Mouse (Mus musculus): ENCODE results near the gene Hist1h1c.
"Not testable (repeated sequence)": the region's sequence is repeated elsewhere in the genome, so short reads cannot be mapped to it uniquely, and the experiment has no call there.

The Hist1h1c gene

DNA sequence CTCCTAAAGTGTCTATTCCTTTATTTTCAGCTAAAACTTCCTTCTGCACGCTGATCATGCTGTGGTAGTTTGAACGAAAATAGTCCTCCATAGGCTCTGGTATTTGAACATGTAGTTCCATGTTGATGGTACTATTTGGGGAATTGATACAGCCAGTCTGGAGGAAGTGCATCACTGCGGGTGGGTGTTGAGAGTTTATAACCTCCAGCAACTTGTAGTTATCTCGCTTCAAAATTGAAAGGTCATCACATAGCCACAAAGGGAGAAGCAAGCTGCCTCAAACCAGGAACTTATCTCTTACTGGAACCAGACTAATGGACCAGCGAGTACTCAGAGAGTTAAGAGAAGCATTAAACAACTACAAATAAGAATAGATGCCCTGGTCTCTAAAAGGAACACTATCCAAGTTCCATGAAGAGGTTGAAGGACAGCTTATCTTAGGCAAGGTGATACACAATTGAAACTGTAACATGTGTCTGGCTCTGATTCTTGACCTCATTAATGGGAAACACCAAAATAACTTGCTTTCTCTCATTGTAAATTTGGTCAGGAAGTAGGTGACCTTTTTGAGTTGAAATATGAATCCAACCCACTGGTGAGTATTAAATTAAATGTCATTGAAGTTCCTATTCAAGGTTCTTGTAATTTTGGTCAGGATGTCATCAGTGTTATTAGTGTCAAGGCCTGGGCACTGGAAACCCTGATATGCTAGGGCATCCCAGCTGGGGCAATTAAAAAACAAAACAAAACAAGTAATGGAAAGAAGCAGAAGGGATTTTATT lies 22.2 kb upstream of the Hist1h1c start:
- DNase-seq (ENCODE audit: low read depth, low spot score): no peak

DNA sequence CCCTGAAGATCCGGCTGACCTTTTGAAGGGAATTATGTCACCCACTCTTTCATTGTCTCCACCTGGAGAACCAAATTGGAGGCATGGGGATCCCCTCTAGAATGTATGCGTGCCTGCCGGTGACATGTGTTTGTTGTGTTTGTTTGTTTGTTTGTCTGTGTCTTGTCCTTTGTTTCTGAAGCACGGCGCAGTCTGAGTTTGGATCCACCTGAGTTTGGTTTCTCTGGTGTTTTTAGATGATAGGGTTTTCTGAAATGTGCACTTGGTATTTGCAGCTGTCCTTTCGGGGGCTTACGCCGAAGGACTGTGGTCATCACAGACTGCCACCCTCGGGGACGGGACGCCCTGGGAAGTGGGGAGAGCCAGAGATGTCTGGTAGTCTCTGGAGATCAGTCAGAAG lies 21.4 kb upstream of the Hist1h1c start:
- DNase-seq (ENCODE audit: low read depth, low spot score): no peak

DNA sequence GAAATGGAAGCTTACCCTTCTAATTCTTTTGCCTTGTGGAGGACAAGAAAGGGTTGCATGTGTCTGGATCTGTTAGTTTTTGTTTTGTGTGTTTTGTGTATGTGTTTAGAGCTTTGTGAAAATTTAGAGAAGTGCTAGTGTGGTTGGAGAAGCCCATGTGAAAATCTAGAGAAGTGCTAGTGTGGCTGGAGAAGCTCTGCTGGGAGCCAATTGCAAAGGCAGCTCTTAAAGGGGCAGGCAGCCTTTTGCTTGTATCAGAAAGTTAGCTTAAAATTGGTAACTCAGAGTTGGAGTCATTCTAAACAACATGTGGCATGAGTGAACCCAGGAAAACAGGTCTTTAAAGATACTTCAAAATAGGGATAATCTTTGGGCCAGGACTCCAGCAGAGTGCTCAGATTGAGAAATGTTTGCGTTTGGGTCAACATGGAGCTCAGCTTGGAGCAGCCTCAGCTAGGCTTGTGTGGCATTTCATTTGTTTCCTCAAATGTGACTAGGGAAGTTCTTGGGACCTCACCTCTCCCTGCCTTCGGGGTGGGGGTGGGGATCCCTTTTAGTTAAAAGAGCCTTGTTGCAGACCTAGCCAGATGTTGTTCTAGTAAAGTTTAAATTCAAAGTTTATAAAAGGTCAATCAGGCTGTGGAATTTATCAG lies 20.9 kb upstream of the Hist1h1c start:
- not testable (repeated sequence) for DNase-seq (ENCODE audit: low read depth, low spot score)

DNA sequence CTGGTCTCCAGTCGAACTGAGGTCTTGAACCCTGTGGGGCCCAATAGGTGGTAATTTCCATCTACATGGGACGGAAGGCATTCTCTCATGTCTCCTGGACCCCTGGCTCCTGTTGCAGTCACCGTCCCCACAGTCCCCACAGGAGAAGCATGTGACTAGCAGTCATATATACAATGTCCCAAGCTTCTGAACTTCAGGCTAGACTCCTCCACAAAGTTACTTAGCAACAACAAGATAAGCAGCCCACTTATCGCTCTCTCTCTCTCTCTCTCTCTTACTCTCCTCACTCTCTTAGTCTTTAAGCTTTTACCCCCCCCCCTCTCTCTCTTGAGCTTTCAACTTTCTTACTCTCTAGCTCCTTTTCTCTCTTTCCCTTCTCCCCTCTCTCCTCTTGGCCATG lies 14.4 kb upstream of the Hist1h1c start:
- no peak for DNase-seq (ENCODE audit: low read depth, low spot score)

DNA sequence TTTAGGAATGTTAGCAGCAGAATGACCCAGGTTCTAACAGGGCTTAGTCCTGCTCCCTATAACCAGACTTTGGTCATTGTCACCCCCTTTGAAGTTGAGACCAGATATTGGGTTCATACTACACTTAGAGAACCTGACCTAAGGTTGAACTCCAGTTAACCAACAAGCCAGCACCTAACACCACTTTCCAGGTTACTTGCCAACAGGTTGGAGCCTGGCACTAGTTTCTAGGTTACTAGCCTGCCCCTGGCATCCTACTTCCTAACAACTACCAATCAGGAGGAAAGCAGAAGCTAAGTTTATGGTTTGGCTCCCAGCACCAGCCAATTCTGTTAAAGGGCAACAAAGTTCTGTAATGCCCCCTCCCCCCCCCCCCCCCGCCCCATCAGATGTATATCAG lies 13.4 kb upstream of the Hist1h1c start:
- no peak for DNase-seq (ENCODE audit: low read depth, low spot score)

DNA sequence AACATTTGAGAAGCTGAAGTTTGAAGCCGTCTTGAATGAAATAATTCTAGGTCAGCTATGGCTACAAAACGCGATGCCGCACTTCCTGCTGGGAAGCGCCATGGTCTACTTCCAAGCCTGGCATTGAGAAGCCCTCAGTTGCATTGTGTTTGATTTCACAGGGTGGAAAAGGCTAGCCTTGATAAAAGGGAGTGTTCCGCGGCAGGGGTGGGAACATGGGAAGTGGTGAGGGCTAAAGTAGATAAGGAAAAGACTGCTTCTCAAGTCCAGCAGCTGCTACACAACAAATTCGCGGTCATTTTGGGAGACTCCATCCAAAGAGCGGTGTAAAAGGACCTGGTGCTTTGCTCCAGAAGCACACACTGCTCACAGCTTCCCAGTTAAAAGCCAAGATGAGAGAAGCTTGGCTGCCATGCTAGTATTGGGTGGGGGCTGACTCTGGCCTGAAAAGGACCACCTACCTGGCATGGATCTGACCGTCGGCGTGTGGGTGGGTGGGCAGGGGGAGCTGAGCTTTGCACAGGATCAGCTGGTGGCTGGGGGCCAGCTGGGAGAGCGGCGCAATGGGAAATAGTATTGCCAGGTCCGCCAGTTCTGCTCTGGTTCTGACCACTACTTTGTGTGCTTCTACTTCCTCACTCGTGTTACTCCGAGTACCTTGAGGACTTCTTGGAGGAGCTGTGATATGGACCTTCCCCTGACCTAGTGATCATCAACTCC lies 10.0 kb upstream of the Hist1h1c start:
- no peak for DNase-seq (ENCODE audit: low read depth, low spot score)

DNA sequence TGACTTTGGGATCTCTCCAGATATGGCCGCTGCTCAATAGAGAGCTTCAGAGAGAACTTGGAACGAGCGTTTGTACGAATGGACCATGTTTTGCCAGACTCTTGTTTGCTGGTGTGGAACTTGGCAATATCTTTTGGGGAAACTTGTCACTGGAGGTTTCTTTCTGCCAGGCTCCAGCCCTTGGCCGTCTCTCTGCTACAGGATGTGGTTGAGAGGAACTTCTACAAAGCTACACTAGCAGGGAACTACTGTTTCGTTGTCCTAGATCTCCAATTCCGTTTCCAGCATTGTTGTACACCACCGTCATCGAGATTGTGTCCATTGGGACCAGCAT lies 9.4 kb upstream of the Hist1h1c start:
- no peak for DNase-seq (ENCODE audit: low read depth, low spot score)

DNA sequence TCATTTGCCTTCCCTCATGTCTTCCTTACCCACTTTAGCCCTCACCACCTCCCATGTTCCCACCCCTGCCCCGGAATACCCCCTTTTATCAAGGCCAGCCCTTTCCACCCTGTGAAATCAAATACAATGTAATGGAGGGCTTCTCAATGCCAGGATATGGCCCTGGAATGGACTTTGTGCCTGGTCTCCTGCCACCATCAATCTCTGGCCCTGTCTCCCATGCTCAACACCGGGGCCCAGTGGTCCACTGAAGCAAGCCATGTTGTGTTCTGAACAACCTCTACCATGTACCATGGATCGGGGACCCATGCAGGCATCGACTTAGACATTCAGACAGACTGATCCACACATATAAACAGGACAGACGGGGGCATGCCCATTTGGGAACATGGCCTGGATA lies 8.9 kb upstream of the Hist1h1c start:
- no peak for DNase-seq (ENCODE audit: low read depth, low spot score)

DNA sequence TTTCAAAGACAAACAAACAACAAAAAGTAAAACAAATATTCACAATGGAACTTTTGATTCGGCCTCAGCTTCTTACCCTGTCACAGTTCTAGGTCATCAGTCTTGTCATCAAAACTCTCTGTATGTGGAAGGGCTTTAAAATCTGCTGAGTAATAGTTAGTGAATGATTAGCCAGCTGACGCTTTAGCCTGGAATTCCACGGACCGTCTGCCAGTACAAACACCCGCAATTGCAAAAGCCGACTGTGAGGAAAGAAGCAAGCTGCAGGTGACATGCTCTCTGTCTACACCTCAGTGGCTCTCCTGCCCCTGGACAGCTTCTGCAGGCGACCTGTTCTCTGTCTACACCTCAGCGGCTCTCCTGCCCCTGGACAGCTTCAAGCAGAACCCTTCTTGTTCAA lies 8.1 kb upstream of the Hist1h1c start:
- DNase-seq (ENCODE audit: low read depth, low spot score): no peak

DNA sequence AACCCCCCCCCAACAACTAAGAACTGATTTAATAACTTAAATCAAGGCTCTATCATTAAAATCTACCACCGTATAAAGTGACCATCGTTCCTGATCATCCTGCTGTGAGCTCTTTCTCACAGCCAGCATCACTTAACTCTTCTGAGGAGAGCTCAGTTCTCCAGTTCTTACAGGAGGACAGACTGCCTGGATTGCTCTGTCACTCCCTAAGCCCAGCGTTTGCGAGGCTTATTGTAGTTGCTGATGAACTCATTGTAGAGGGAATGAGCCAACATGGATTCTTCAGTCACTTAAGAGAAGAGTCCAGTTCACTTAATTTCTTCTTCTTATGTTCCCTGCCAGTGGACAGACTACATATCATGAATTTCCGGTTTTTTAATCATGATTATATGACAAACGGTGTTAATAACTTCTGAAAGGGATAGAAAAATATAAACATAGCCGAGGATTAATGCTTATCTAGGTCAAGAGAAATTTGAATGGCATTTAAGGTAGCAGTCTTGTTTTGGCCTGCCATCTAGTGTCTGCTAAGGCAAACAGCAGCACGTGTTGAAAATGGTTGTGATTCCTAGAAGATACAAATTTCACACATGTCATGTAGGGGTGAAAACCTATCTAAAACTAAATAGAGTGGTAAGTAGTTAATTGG lies 6.3 kb upstream of the Hist1h1c start:
- DNase-seq (ENCODE audit: low read depth, low spot score): no peak

DNA sequence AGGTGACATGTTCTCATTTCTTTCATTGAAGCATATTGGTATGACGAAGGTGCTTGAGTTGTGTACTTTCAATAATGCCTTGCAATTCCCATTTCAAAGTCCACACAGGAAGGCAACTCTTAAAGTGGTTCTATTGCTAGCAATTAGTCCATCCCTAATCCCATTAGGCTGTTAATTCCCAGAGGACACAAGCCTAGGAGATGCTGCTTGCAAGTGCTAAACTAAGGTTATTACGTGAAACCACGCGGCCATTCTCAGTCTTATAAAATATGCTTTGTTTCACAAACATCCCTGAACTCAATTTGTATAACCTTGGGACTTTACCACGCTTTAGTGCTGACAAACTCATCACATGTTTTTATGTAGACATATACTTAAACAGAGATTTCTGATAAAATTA lies 1.5 kb upstream of the Hist1h1c start:
- no peak for DNase-seq (ENCODE audit: low read depth, low spot score)

DNA sequence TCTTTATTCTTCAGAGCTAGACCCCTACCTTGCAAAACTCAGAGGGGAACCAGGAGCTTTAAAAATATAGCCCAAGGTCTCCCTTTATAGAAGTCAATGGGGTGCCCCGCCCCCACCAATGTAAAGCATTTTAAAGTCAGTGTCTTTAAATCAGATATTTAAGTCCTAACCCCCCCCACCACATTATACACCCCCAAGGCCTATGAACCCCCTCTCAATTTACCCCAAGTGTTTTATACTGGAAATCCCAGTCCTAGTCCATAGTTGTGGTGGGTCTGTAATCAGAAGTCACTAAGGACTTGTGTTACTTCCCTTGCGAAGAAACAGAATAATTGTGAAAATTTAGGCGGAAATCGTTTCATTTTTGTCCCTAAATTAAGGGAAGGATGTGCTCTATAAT lies 567 bp upstream of the Hist1h1c start:
- DNase-seq (ENCODE audit: low read depth, low spot score): no peak

DNA sequence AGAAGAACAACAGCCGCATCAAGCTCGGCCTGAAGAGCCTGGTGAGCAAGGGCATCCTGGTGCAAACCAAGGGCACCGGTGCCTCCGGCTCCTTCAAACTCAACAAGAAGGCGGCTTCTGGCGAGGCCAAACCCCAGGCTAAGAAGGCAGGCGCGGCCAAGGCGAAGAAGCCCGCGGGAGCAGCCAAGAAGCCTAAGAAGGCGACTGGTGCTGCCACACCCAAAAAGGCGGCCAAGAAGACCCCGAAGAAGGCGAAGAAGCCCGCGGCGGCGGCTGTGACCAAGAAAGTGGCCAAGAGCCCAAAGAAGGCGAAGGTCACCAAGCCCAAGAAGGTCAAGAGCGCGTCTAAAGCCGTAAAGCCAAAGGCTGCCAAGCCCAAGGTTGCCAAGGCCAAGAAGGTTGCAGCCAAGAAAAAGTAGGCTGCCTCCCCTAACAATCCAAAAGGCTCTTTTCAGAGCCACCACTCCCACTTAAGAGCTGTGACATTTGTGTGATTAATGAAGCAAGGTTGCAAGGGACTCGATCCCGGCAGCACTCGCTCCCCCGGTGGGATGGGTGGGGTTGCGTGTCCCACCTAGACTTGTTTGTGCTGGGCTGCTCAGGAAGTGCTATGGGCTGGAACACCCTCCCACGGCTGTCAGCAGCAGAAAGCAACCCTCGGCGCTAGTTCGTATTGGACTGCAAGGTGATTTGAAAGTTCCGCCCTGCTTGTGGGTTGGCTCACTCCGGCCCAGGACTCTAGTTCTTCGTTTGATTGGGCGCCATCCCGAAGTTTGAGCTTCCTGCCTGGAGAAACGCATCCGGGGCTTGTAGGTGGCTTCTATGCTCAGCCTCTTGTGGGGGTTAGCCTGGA lies 687 bp downstream of the Hist1h1c start:
- DNase-seq (ENCODE audit: low read depth, low spot score): peak; percentile 96

DNA sequence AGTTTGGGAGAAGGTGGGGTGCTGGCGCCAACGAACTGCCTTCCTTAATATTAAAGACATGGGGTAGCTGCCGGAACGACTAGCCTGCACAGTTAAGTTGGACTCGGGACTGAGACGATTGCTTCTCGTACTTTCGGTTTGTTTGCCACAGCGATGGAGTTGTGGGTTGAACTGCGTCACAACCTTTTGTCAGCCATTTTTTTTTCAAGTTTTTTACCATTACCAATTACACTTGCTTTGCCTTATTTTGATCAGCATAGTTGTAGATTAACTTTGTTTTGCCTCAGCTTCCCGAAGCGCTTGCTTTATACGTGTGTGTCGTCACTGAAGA lies 1.3 kb downstream of the Hist1h1c start:
- DNase-seq (ENCODE audit: low read depth, low spot score): no peak

DNA sequence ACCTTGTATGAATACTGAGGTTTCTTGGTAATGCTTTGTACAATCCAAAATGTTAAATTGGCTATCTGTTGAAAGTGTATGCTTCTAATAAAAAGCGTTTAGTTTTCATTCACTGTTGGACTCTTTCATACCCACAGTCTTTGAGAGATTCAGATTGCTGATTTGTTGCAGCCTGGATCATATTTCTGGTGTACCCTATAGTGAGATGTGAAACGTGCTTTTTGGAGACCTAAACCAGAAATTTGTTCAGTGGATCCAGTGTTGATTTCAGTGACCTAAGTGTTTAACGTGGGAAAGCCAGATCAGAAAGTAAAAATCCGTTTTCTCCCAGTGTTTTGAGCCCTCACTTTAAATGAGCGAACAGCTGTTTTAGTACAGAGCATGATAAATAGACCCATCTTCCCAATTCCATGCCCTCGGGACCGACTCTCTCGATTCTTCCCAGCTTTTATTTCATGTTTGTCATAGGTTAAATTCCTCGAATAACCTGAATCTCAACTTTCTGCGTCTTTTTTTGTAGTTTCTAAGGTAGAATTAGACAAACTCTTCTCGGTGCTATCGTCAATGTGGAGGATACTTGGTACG lies 1.7 kb downstream of the Hist1h1c start:
- peak; percentile 40 for DNase-seq (ENCODE audit: low read depth, low spot score)

DNA sequence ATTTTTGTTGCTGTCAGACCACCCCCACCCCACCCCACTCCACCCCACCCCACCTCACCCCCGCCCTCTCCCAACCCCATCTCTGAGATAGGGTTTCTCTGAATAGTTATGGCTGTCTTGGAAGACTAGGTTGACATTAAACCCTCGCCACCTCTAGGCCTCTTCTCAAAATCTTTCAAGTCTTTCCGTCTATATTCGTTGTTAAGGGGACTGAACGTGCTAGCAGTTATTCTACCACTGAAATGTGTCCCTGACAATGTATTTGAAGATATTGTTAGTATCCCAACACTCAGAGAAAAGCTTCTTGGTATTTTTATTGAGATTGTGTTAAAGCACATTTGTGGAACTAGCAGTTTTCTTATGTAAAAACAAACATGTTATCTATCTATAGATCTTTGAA lies 2.3 kb downstream of the Hist1h1c start:
- DNase-seq (ENCODE audit: low read depth, low spot score): no peak

DNA sequence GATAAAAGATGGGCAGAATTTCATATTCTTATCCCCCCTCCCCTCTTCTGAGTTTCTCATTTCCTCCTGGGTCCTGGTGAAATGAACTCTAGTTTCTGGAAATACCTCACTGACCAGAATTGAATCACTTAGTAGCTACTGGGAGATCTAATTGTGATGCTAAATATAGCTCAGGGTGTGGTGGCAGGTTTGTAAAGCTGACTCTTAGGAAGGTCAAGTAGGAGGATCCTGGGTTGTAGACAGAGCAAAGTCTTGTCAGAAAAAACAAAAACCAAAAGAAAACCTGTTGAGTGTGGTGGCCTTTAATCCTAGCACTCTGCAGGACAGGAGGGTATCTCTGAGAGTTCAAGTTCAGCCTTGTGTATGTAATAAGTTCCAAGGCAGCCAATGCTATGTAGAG lies 3.4 kb downstream of the Hist1h1c start:
- DNase-seq (ENCODE audit: low read depth, low spot score): no peak

DNA sequence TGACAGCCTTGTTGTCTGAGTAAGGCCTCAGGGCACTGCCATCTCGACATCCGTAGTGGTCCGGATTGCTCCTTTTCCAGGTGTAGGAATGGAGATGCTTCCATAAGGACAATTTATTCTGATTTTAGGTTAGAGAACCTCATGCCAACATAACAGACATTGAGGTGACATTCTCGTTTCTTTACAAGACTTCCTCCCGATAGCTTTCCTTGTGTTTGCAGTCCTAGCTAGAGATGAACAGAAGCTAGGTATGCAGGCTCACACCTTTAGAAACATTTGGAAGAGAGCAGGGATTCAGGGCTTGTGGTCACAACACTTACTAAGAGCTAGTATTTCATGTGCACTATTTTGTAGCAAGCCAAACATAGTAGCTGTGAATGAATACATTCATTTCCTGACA lies 4.6 kb downstream of the Hist1h1c start:
- no peak for DNase-seq (ENCODE audit: low read depth, low spot score)

DNA sequence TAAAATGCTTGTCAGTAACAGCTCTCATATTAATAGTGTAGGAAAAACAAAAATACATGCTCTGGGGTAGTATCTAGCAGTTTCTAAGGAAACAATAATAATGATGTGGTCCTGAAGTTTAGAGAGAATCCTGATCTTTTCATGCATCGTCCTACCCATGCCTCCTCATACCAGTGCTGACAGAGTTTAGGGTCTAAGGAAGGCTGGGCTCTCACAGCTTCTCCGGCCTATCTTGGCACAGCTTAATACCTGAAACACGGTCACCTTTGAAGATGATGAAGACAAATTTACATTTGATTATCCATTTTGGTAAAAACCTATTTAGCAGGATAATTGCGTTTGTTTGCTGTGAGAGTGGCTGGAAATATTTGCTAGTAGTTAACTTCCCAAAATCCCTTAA lies 5.4 kb downstream of the Hist1h1c start:
- no peak for DNase-seq (ENCODE audit: low read depth, low spot score)

DNA sequence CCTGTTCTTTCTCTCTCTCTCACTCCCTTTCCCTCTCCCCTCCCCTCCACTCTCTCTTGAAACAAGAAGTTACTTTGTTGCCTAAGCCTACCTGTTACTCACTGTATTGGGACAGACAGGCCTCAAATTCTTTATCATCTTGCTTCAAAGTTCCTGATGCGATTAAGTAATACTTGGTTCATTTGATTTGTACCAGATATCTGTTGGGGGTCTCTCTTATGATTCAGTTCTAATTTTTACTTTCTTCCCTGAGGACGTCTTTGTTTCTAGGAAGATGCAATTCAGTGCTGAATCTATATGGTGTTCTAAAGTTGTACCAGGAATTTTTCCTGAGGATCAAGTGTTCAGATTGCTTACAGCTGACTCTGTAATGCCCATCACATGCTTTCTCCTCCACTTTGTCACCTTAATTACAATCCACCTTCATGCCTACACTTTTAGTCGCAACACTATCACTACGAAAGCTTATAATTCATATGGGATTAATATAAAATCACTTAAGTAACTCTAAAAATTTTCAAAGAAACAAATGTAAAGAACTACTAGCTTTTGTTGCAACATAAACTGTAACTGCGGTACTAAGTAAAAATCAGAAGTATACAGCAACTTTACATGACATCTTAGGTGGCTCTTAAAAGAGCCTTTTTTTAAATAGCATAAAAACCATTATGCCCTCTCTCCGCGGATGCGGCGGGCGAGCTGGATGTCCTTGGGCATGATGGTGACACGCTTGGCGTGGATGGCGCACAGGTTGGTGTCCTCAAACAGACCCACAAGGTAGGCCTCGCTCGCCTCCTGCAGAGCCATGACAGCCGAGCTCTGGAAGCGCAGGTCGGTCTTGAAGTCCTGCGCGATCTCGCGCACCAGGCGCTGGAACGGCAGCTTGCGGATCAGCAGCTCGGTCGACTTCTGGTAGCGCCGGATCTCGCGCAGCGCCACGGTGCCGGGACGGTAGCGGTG lies 6.1 kb downstream of the Hist1h1c start:
- peak; percentile 49 for DNase-seq (ENCODE audit: low read depth, low spot score)
